Mouse (Mus musculus) neural tube, embryonic 14.5 days (tissue): ENCODE results near the gene Tent5c. TPM values are rescaled to one million over a fixed set of nuclear protein-coding genes. Genes with fewer than 3 reads are reported as not detected.
A peak's percentile ranks its signal among the peaks of the same experiment; 100 is the strongest.
"Not testable (repeated sequence)": the region's sequence is repeated elsewhere in the genome, so short reads cannot be mapped to it uniquely, and the experiment has no call there.

Source experiments
- ATAC-seq: fragments of 200-750 bp; cut with Nextera tagmentation; 2 replicates; pipeline ENCODE4 v1.8.0; 2017; ENCODE audit warnings: low read depth, mild to moderate bottlenecking, moderate TSS enrichment, moderate library complexity
- H3K27ac ChIP-seq: fragments of 300-500 bp; sonication (generic); 2 replicates; pipeline ENCODE4 v1.5.1; 2014; ENCODE audit warnings: low read depth, mild to moderate bottlenecking, control low read depth, low read length, moderate library complexity, mixed read lengths
- H3K27me3 ChIP-seq: fragments of 300-500 bp; sonication (generic); 2 replicates; pipeline ENCODE4 v1.6.1; 2014; ENCODE audit warnings: low read length; ENCODE audit not compliant: control insufficient read depth, insufficient read depth
- H3K36me3 ChIP-seq: fragments of 300-500 bp; sonication (generic); 2 replicates; pipeline ENCODE4 v1.6.1; 2014; ENCODE audit warnings: low read length, mixed read lengths; ENCODE audit not compliant: control insufficient read depth, insufficient read depth
- H3K4me1 ChIP-seq: fragments of 300-500 bp; sonication (generic); 2 replicates; pipeline ENCODE4 v1.6.1; 2014; ENCODE audit warnings: low read length; ENCODE audit not compliant: control insufficient read depth, insufficient read depth
- H3K4me2 ChIP-seq: fragments of 300-500 bp; sonication (generic); 2 replicates; pipeline ENCODE4 v1.6.1; 2014; ENCODE audit warnings: mild to moderate bottlenecking, low read depth, low read length, control low read depth
- H3K4me3 ChIP-seq: fragments of 300-500 bp; sonication (generic); 2 replicates; pipeline ENCODE4 v1.5.1; 2014; ENCODE audit warnings: low read depth, low read length, control low read depth, mixed read lengths
- H3K9ac ChIP-seq: fragments of 300-500 bp; sonication (generic); replicated peaks from 2 replicates; pipeline ENCODE4 v1.6.1; 2014; ENCODE audit warnings: low read depth, mild to moderate bottlenecking, control low read depth, low read length, mixed read lengths
- H3K9me3 ChIP-seq: fragments of 300-500 bp; sonication (generic); 2 replicates; pipeline ENCODE4 v1.6.1; 2016; ENCODE audit warnings: low read length; ENCODE audit not compliant: control insufficient read depth
- WGBS: fragments of 180-500 bp; shearing (Covaris S2); extraction: QIAGEN DNeasy Blood & Tissue Kit; methylation state at CpG from one replicate; pipeline ENCODE4 v1.1.7; 2014; 5-methylcytosine and 5-hydroxymethylcytosine counted together
- polyA plus RNA-seq: library from polyadenylated mRNA; unstranded; fragments of >200 nt; fragmentation: Nextera tagmentation; extraction: Ambion mirVana; gene quantifications from 2 replicates; pipeline ENCODE4 v1.2.1, GENCODE M21; 2014

Tent5c gene
- polyA plus RNA-seq, 1 experiment from 2014 or later, result 3.2 TPM

DNA sequence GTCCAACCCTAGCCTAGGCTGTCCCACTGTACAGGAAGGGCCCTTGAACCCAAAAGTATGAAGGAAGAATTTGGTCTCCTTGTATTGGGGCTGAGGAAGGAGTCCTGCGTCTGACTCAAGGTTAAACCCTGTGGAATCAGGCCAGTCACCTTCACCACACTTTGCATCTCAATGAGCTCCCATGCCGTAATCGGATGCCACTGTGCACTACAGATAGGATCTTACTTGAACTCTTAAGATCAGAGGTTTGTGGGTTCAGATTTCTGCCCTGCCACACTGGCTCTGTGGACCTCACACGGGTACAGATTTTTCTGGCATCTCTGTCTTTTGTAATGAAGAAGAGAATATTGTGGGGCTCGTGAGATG is 68.5 kb downstream of the Tent5c start:
- no peak for ATAC-seq
- 66% methylated on average over 5 of the region's 5 CpGs for WGBS

DNA sequence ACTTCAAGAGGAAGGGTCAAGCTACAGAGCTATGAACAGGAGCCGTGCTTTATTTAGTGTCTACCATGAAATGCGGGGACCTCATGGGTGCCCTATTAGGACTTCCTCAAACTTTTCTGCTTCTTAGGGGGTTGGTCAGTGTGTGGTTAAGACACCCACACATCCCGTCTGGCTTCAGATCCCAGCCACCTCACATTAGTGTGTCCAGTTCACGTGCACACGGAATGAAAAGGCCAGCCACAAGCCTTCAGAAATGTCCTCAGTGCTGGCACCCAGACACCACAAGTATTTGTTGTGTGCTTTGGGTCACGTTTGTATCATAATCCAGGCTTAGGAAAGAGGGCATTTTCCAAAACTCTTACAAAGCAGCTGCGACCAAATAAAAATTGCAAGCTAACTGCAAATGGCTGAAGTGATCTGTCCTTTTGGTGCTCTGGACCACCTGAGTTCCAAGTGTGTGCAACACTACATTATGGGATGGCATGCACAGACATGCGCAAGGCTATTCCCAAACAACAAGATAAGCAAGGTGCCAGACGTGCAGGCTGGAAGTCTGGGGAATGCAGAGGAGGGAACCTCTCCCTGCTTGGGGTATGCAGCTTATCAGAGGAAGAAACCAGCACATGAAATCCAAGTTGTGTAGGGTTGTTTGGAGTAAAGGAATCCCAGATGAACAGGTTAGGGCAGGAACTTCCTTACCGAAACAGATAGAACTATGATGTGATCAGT is 69.0 kb downstream of the Tent5c start:
- ATAC-seq, result no peak
- H3K36me3 ChIP-seq, result no peaks in the 10 kb centered on the region
- 82% methylated on average over 10 of the region's 10 CpGs for WGBS

More for the DNA sequence above, 68.5 kb downstream of the Tent5c start:
- Histone ChIP-seq H3K9ac (no peak overlapping the region), H3K4me3 (no peak overlapping the region), H3K27me3 (no peaks in the 10 kb centered on the region), H3K4me2 (no peak overlapping the region), H3K4me1 (no peaks in the 10 kb centered on the region), H3K27ac (no peak overlapping the region), H3K36me3 (no peaks in the 10 kb centered on the region), H3K9me3 (no peaks in the 10 kb centered on the region)

DNA sequence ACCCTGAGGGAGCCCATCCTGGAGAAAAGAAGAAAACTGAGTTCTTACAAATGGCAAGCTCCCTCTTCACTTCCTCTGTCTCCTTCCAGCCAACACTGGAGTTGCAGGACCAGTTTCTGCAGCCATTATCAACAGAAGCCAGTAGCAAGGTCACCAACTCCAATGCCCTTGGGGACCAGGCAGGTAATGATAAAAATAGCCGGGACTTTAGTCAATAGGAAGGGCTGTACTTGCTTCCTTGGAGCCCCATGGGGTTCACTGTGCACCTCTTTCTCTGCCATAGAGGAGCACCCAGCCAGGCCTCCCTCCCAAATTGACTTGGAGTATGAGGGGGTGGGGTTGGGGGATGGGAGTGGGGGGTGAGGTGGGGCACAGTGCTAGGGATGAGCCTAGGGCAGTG is 70.7 kb downstream of the Tent5c start:
- H3K9ac ChIP-seq, result no peak overlapping the region
- ATAC-seq, result peak; percentile 43; the same call in 1 of the 2 replicates
- H3K4me2 ChIP-seq, result no peak overlapping the region
- whole genome bisulfite sequencing, result 79% methylated on average over 1 of the region's 1 CpGs
- H3K36me3 ChIP-seq, result no peaks in the 10 kb centered on the region
- H3K27ac ChIP-seq, result no peak overlapping the region
- H3K4me3 ChIP-seq, result no peak overlapping the region
- no peaks in the 10 kb centered on the region for H3K9me3 ChIP-seq
- no peaks in the 10 kb centered on the region for H3K4me1 ChIP-seq
- H3K27me3 ChIP-seq, result no peaks in the 10 kb centered on the region

More for the DNA sequence above, 69.0 kb downstream of the Tent5c start:
- Histone ChIP-seq H3K27me3 (no peaks in the 10 kb centered on the region), H3K4me1 (no peaks in the 10 kb centered on the region), H3K9ac (no peak overlapping the region), H3K27ac (no peak overlapping the region), H3K4me2 (no peak overlapping the region), H3K4me3 (no peak overlapping the region), H3K9me3 (no peaks in the 10 kb centered on the region)

DNA sequence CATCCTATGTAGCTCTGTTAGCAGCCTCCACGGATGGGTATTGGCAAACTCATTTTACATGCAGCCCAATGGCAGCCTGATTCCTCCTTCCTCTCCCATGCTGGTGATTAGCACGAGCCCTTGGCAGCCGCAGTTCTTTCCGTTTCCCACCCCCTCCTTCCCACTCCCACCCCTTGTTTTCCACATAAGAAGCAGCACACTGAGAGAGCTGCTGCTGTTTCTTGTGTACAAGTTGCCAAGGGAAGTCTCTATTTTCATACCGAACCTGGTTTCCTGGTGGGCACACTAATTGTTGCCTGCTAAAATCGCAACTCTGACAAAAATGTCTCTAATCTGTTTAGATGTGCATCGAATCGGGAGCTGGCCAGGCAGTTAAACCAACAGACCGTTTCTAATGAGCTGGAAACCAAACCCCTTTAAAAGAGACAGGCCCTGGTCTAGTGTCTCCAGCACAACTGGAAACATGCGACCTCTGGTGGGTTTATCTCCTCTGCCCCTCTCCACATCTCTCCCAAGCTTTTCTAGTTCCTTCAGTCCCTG is 71.3 kb downstream of the Tent5c start:
- no peak overlapping the region for H3K9ac ChIP-seq
- ATAC-seq, result peak; percentile 80
- WGBS, result 14% methylated on average over 10 of the region's 10 CpGs
- peak overlapping the region; percentile 52 for H3K27ac ChIP-seq
- H3K4me1 ChIP-seq, result no peaks in the 10 kb centered on the region
- H3K36me3 ChIP-seq, result no peaks in the 10 kb centered on the region
- H3K9me3 ChIP-seq, result no peaks in the 10 kb centered on the region
- peak overlapping the region; percentile 1; the same call in 1 of the 2 replicates for H3K4me2 ChIP-seq
- H3K27me3 ChIP-seq, result no peaks in the 10 kb centered on the region
- H3K4me3 ChIP-seq, result no peak overlapping the region

DNA sequence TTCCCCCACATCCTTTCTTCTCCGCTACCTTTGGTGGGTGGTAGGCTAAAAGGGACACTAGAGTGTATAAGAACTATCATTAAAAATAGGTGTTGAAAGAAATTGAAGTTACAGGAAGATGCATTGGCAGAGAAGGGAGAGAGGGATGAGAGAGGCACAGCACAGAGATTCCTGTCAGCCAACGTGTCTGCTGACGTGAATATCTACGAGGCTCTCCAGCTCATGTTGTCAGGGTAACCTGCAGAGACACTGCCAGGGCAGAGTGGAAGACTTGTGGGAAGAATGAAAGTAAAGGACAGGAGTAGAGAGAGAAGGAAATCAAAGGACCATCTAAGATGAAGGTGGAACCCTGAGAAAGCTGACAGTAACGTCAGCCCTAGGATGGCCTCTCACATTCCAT is 73.5 kb downstream of the Tent5c start:
- Histone ChIP-seq H3K27ac (no peak overlapping the region), H3K4me3 (no peak overlapping the region), H3K27me3 (no peaks in the 10 kb centered on the region), H3K9me3 (no peaks in the 10 kb centered on the region), H3K36me3 (no peaks in the 10 kb centered on the region), H3K9ac (no peak overlapping the region), H3K4me2 (no peak overlapping the region), H3K4me1 (no peaks in the 10 kb centered on the region)
- WGBS, result 88% methylated on average over 5 of the region's 5 CpGs
- no peak for ATAC-seq

DNA sequence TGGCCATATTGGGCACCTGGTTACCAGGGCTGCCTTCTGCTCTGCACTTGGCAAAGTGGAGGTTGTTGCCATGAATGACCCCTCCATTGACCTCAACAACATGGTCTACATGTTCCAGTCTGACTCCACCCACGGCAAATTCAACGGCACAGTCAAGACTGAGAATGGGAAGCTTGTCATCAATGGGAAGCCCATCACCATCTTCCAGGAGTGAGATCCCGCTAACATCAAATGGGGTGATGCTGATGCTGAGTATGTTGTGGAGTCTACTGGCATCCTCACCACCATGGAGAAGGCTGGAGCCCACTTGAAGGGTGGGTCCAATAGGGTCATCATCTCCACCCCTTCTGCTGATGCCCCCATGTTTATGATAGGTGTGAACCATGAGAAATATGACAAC is 75.5 kb downstream of the Tent5c start:
- not testable (repeated sequence) for H3K4me2 ChIP-seq, H3K4me1 ChIP-seq, H3K36me3 ChIP-seq, H3K4me3 ChIP-seq, H3K9me3 ChIP-seq, H3K27me3 ChIP-seq, H3K27ac ChIP-seq, H3K9ac ChIP-seq, ATAC-seq
- WGBS, result 97% methylated on average over 3 of the region's 3 CpGs

DNA sequence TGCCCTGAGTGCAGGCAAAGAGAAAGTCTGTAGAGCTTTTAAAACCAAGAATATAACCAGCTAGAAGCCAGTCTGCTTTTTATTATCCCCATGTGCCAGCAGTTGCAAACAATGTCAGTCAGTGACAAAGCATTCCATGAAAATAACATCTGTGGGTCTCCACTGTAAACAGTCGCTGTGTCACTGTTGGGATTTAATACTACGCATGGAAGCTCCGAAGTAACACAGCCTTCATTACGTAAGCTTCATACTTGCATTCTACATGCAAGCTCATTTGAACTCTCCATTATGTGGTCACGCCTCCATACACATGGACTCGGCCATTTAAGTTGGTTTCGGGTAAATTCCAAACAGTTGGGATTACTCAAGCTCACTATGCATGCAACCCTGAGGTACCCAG is 77.2 kb downstream of the Tent5c start:
- Histone ChIP-seq H3K4me1 (no peaks in the 10 kb centered on the region), H3K4me3 (no peak overlapping the region), H3K36me3 (no peaks in the 10 kb centered on the region), H3K9me3 (no peaks in the 10 kb centered on the region), H3K4me2 (no peak overlapping the region), H3K27ac (no peak overlapping the region), H3K9ac (no peak overlapping the region), H3K27me3 (no peaks in the 10 kb centered on the region)
- no peak for ATAC-seq
- 80% methylated on average over 7 of the region's 7 CpGs for WGBS

DNA sequence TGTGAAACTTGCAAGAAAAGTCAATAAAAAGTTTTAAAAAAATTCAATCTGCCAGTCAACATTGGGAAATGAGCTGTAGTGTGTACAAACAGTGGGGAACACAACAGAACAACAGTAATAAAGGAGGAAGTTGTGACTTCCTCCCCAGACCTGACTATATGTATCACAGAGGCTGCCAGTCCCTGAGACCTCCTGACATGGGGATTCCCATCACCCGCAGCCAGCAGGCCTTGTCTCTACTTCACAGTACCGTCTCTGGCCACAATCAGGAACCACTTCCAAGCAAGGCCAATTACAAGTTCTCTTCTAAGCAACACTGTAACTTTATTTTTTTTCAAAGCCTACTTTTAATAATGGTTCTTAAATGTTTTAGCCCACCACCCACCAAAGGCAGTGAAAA is 79.8 kb downstream of the Tent5c start:
- H3K4me1 ChIP-seq, result no peaks in the 10 kb centered on the region
- no peak overlapping the region for H3K4me2 ChIP-seq
- H3K9me3 ChIP-seq, result no peaks in the 10 kb centered on the region
- no peak for ATAC-seq
- no peaks in the 10 kb centered on the region for H3K27me3 ChIP-seq
- no peak overlapping the region for H3K27ac ChIP-seq
- H3K36me3 ChIP-seq, result no peaks in the 10 kb centered on the region
- no peak overlapping the region for H3K4me3 ChIP-seq
- 93% methylated on average over 2 of the region's 2 CpGs for WGBS
- no peak overlapping the region for H3K9ac ChIP-seq

DNA sequence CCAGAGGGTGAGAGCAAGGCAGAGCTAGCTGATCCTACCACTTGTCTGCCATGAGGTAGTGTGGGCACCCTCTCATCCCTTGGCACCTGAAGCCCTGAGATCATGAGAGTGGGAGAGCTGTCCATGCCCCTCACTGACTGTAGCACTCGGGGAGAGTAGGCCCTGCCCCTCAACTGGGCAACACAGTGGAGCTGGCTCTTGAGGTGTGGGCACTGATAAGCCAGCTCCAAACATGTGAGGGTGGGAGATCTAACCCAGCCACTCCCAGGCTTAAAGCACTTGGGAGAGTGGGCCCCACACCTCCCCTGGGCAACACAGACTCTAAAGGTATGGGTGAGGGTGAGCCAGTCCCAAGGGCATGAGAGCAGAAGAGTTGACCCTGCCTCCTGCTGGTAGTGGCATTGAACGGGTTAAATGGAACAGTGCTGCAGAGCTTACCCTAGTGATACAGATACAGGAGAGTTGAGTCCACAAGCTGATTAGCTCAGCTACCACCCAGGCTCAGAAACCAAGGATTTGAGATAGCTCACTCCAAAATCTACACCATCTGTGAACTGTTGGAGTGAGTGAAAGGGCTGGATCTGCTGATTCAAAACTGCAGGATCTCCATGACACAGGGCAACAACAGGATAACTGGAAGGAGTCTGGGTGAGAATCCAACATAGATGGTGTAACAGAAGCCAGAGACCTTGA is 80.6 kb downstream of the Tent5c start:
- H3K4me2 ChIP-seq, result no peak overlapping the region
- WGBS, result 75% methylated on average over 2 of the region's 2 CpGs
- no peaks in the 10 kb centered on the region for H3K27me3 ChIP-seq
- H3K9me3 ChIP-seq, result no peaks in the 10 kb centered on the region
- no peak overlapping the region for H3K9ac ChIP-seq
- no peak overlapping the region for H3K27ac ChIP-seq
- no peaks in the 10 kb centered on the region for H3K36me3 ChIP-seq
- ATAC-seq, result no peak
- no peak overlapping the region for H3K4me3 ChIP-seq
- H3K4me1 ChIP-seq, result no peaks in the 10 kb centered on the region
